Mouse (Mus musculus) ES-Bruce4 (cell line): ENCODE results near the gene Ambra1.

Source experiments
- CTCF ChIP-seq: IDR thresholded peaks from one replicate; pipeline ENCODE4 v1.8.1; 2011; ENCODE audit warnings: low read depth, low read length
- EP300 ChIP-seq: IDR thresholded peaks from 2 replicates; pipeline ENCODE4 v1.6.1; 2011; ENCODE audit warnings: low read depth, low read length; ENCODE audit not compliant: insufficient read depth
- POLR2A ChIP-seq: IDR thresholded peaks from one replicate; pipeline ENCODE4 v1.8.1; 2011; ENCODE audit warnings: low read length; ENCODE audit not compliant: insufficient read depth

DNA sequence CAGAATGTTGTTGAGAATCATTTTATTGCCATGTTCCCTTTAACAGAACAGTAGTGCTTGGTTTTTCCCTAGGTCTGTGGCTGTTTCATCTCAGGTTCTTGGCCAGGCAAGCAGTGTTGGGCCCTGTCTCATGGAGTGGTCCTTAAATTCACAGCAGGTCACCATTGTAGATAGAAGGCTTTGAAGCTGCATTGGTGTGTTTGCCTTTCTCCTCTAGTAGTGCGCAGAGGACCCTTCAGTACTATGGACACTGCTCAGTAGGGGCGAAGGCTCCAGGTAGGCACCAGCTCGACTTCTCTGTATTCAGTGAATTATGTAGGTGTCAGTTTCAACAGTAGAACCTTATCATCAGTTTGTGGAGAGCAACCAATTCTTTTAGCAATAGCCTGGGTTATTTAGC lies 142.7 kb downstream of the Ambra1 start:
- no peak for TF ChIP-seq POLR2A
- TF ChIP-seq CTCF: no peak
- TF ChIP-seq EP300: no peak
